Mouse (Mus musculus): Measurements from ENCODE around the gene Tmem151a. TPM values are rescaled to one million over a fixed set of nuclear protein-coding genes. Genes with fewer than 3 reads are reported as not detected.
A peak's percentile ranks its signal among the peaks of the same experiment; 100 is the strongest.

Gene Tmem151a
- total and polyA plus RNA-seq, 3 experiments: not detected

DNA sequence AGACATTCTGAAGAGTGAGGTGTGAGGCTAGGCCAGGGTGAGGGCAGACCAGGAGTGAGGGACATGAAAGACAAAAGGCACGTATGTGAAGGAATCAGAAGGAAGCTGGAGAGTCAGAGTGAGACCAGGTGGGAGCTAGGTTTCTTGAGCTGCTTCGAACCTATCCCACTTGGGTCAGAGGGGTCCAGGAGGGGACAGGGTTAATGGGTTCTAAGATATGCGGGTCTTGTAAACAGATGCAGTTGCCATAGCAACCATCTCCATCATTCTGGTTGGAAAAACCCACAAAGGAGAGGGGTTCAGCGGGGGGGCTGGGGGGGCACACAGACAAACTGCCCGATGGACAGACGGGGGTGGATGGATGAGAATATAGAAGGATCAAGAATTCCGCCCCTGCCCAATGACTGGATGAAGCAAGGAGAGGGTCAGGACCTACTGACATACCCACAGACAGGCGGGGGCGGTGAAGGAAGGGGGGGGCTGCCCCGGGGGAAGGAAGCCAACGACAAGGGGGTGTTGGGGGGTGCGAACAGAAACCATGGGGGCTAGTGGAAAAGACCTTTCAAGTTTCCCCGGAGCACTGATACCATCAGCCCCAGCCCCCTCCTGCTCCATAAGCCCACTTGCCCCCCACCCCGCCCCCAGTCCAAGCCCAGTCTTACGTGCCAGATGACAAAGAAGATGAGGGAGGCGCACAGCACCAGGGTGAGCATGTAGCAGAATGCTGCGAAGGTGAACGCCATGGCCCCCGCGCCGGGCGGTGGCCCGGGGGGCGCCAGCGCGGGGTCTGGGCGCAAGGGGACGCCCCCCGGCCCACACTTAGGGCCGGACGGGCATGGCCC, 12.4 kb upstream of the Tmem151a start:
- in situ Hi-C loops (cut with MboI; ENCODE audit: low pct_ligation_motif_present, low pct_unique_long_range_greater_than_20kb, low sequenced_read_pairs): no loop called here
- dilution Hi-C loops (cut with MboI; ENCODE audit: extremely low pct_ligation_motif_present, extremely low pct_unique_long_range_greater_than_20kb, low sequenced_read_pairs): no loop called here
- no peak for DNase-seq (ENCODE audit: extremely low read depth)
- peak overlapping the region; percentile 58 for H3K9ac ChIP-seq (ENCODE audit: insufficient read depth, low read depth)
- no peak overlapping the region for H3K27ac ChIP-seq (ENCODE audit: insufficient read depth, low read depth)
- H3K4me1 ChIP-seq (ENCODE audit: control insufficient read depth in 1 of 2, insufficient read depth in 2 of 2): peaks cover 10% of the 10 kb centered on the region in 2 experiments; a peak in 3 of 4 replicates
- H3K36me3 ChIP-seq (replicated peaks in 1 of 2; ENCODE audit: control insufficient read depth in 1 of 2, insufficient read depth in 1 of 2, low read length in 1 of 2): peaks cover 35 to 55% of the 10 kb centered on the region in 2 experiments
- H3K4me3 ChIP-seq (replicated peaks in 1 of 3; ENCODE audit: low read depth in 2 of 3, low read length in 2 of 3, poor library complexity in 1 of 3): peak overlapping the region in 1 of 3 experiments; percentile 34
- H3K9me3 ChIP-seq (replicated peaks; ENCODE audit: low read length): no peaks in the 10 kb centered on the region
- H3K4me2 ChIP-seq (ENCODE audit: insufficient read depth, low read depth, poor library complexity, severe bottlenecking): peak overlapping the region; percentile 72
- H3K79me2 ChIP-seq (replicated peaks; ENCODE audit: control insufficient read depth, extremely low read depth, insufficient read depth, poor library complexity, severe bottlenecking): no peaks in the 10 kb centered on the region
- 0 out of 2 replicates have a peak, but pooled peaks have one; percentile 44 for TF ChIP-seq ZMIZ1 (IDR thresholded peaks at IDR 0.05; ENCODE audit: low read depth, low read length)
- TF ChIP-seq CHD2 (IDR thresholded peaks at IDR 0.05; ENCODE audit: low read length): 0 out of 2 replicates have a peak, but pooled peaks have one; percentile 3
- TF ChIP-seq POLR2AphosphoS2 (IDR thresholded peaks at IDR 0.05; ENCODE audit: low read depth, low read length): no peak
- H3K27me3 ChIP-seq (replicated peaks): no peaks in the 10 kb centered on the region

DNA sequence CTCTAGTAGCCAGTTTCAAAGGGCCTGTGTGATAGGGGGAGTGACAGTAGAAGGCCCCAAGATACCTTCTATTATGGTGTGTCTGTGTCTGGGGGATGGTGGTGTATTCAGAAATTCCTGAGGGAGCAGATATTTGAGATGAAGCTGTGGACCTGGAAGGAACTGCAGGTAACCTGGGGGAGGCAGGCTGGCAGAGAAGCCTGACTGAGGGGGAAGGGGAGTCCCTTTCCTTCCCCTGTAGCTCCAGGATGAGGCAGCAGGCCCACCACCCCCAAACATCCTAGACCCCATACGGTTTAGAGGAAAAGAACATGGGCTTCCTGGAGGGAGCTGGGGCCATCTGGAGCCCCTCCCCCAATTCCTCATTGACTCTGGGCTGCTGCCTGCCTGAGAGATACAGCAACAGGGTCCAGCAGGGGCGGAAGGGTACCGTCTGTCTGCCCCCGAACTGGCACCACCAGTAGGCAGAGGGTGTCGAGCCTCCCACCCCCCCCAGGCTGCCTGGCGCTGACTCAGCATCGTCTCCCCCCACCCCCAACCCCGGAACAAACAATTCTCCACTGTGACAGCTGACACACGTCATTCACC, 10.7 kb upstream of the Tmem151a start:
- DNase-seq (ENCODE audit: extremely low read depth): no peak
- peaks cover 10% of the 10 kb centered on the region in 2 experiments; a peak in 3 of 4 replicates for H3K4me1 ChIP-seq (ENCODE audit: control insufficient read depth in 1 of 2, insufficient read depth in 2 of 2)
- H3K79me2 ChIP-seq (replicated peaks; ENCODE audit: control insufficient read depth, extremely low read depth, insufficient read depth, poor library complexity, severe bottlenecking): no peaks in the 10 kb centered on the region
- no peak overlapping the region for H3K9ac ChIP-seq (ENCODE audit: insufficient read depth, low read depth)
- no peaks in the 10 kb centered on the region for H3K27me3 ChIP-seq (replicated peaks)
- in situ Hi-C loops (cut with MboI; ENCODE audit: low pct_ligation_motif_present, low pct_unique_long_range_greater_than_20kb, low sequenced_read_pairs): no loop called here
- H3K36me3 ChIP-seq (replicated peaks in 1 of 2; ENCODE audit: control insufficient read depth in 1 of 2, insufficient read depth in 1 of 2, low read length in 1 of 2): peaks cover 40 to 55% of the 10 kb centered on the region in 2 experiments
- H3K4me3 ChIP-seq (replicated peaks in 1 of 3; ENCODE audit: low read depth in 2 of 3, low read length in 2 of 3, poor library complexity in 1 of 3): no peak overlapping the region
- H3K9me3 ChIP-seq (replicated peaks; ENCODE audit: low read length): no peaks in the 10 kb centered on the region
- no peak overlapping the region for H3K27ac ChIP-seq (ENCODE audit: insufficient read depth, low read depth)
- TF ChIP-seq IRF4 (IDR thresholded peaks at IDR 0.05; ENCODE audit: low read depth, low read length) (no peak), MYC (IDR thresholded peaks at IDR 0.05; ENCODE audit: low read depth, low read length) (no peak), ZNF384 (IDR thresholded peaks at IDR 0.05; ENCODE audit: low read depth, low read length) (no peak), USF1 (IDR thresholded peaks at IDR 0.05; ENCODE audit: low read depth, low read length) (no peak), BHLHE40 (IDR thresholded peaks at IDR 0.05; ENCODE audit: low read depth, low read length) (no peak), CHD2 (IDR thresholded peaks at IDR 0.05; ENCODE audit: low read length) (no peak), JUND (conservative IDR thresholded peaks at IDR 0.05; ENCODE audit: low read depth, low read length) (no peak), POLR2A (IDR thresholded peaks at IDR 0.05; ENCODE audit: low read depth, low read length) (no peak), ETS1 (conservative IDR thresholded peaks at IDR 0.05; ENCODE audit: low read depth, low read length) (no peak)
- dilution Hi-C loops (cut with MboI; ENCODE audit: extremely low pct_ligation_motif_present, extremely low pct_unique_long_range_greater_than_20kb, low sequenced_read_pairs): no loop called here
- H3K4me2 ChIP-seq (ENCODE audit: insufficient read depth, low read depth, poor library complexity, severe bottlenecking): no peak overlapping the region
